Mouse (Mus musculus): ENCODE measurements around the gene Hdc.
A peak's percentile ranks its signal among the peaks of the same experiment; 100 is the strongest.

The Hdc gene

GRCm38 (mm10) chr2:126601918-126602600, 17.0 kb downstream of the Hdc start:
- DNase-seq (ENCODE audit: low read depth, low spot score), result no peak

- no peak for DNase-seq (ENCODE audit: low read depth, low spot score)
Measured at GRCm38 (mm10) chr2:126600533-126600932, 18.6 kb downstream of the Hdc start.

GRCm38 (mm10) chr2:126599005-126599404, 20.1 kb downstream of the Hdc start:
- peak; percentile 42 for DNase-seq (ENCODE audit: low read depth, low spot score)

GRCm38 (mm10) chr2:126598359-126598758, 20.7 kb downstream of the Hdc start:
- DNase-seq (ENCODE audit: low read depth, low spot score), result no peak

- DNase-seq (ENCODE audit: low read depth, low spot score), result peak; percentile 24
Measured at GRCm38 (mm10) chr2:126597279-126598241, 21.5 kb downstream of the Hdc start.

GRCm38 (mm10) chr2:126596347-126597072, 22.6 kb downstream of the Hdc start:
- no peak for DNase-seq (ENCODE audit: low read depth, low spot score)

- peak; percentile 86 for DNase-seq (ENCODE audit: low read depth, low spot score)
Measured at GRCm38 (mm10) chr2:126593831-126594610, 25.1 kb downstream of the Hdc start.

GRCm38 (mm10) chr2:126591304-126591703, 27.8 kb downstream of the Hdc start:
- no peak for DNase-seq (ENCODE audit: low read depth, low spot score)

GRCm38 (mm10) chr2:126587468-126587867, 31.6 kb downstream of the Hdc start:
- DNase-seq (ENCODE audit: low read depth, low spot score), result no peak

- no peak for DNase-seq (ENCODE audit: low read depth, low spot score)
Measured at GRCm38 (mm10) chr2:126584621-126585369, 34.3 kb downstream of the Hdc start.

- no peak for DNase-seq (ENCODE audit: low read depth, low spot score)
Measured at GRCm38 (mm10) chr2:126583960-126584359, 35.1 kb downstream of the Hdc start.

GRCm38 (mm10) chr2:126579282-126579681, 39.8 kb downstream of the Hdc start:
- DNase-seq (ENCODE audit: low read depth, low spot score), result no peak

- no peak for DNase-seq (ENCODE audit: low read depth, low spot score)
Measured at GRCm38 (mm10) chr2:126577362-126577761, 41.7 kb downstream of the Hdc start.

- no peak for DNase-seq (ENCODE audit: low read depth, low spot score)
Measured at GRCm38 (mm10) chr2:126575391-126576176, 43.5 kb downstream of the Hdc start.

GRCm38 (mm10) chr2:126572747-126573146, 46.4 kb downstream of the Hdc start:
- DNase-seq (ENCODE audit: low read depth, low spot score), result no peak

- DNase-seq (ENCODE audit: low read depth, low spot score), result no peak
Measured at GRCm38 (mm10) chr2:126572163-126572562, 46.9 kb downstream of the Hdc start.

GRCm38 (mm10) chr2:126563411-126564105, 55.5 kb downstream of the Hdc start:
- DNase-seq (ENCODE audit: low read depth, low spot score), result peak; percentile 23

- DNase-seq (ENCODE audit: low read depth, low spot score), result no peak
Measured at GRCm38 (mm10) chr2:126560094-126560493, 59.0 kb downstream of the Hdc start.

- no peak for DNase-seq (ENCODE audit: low read depth, low spot score)
Measured at GRCm38 (mm10) chr2:126555533-126555932, 63.6 kb downstream of the Hdc start.
